Mouse (Mus musculus) layer of hippocampus, adult 9-10 months (tissue): ENCODE results near the gene Trappc3l.
"Not testable (repeated sequence)": the region's sequence is repeated elsewhere in the genome, so short reads cannot be mapped to it uniquely, and the experiment has no call there.

Experiments used
- DNase-seq: peaks from one replicate; pipeline ENCODE4 v3.0.0; 2022; ENCODE audit warnings: low spot score

Gene Trappc3l

DNA sequence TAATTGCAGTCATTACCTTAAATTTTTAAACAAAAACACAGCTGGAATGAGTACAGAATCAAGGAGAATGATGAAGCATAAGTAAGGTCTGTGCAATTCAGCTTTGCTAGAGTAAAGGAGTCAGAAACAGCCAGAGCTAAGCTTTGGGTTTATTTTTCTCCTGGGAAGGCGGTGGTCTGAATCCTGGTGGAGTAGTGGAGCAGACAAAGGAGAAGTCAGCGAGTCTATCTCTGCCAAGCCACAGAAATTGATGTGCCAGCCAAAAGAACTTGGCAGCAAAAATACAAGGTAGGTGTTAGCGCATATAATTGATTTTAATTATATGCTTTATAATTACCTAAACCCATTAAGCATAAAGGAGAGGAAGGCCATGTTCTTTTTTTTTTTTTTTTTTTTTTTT is at the start of gene Trappc3l:
Gene Trappc3l, plus strand, starts transcription at position 197 of the 400 bp plus-strand sequence.
- no peak for DNase-seq

DNA sequence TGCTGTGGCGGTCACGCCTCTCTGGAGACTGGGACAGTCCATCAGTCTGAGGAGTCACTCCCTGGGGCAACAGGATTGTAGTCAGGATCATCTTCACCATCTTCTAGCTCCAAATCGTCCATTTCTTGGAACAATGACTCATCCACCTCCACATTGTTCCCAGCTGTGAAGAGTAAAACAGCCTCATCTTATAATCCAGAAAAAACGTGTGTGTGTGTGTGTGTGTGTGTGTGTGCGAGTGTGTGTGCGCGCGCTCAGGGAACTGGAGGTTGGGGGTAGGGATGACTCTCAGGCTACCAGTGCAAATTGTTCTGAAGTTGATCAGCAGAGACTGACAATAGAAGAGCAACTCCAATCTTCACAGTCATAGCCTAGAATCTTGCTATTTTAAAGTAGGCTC is 40.7 kb upstream of the Trappc3l start:
- not testable (repeated sequence) for DNase-seq

DNA sequence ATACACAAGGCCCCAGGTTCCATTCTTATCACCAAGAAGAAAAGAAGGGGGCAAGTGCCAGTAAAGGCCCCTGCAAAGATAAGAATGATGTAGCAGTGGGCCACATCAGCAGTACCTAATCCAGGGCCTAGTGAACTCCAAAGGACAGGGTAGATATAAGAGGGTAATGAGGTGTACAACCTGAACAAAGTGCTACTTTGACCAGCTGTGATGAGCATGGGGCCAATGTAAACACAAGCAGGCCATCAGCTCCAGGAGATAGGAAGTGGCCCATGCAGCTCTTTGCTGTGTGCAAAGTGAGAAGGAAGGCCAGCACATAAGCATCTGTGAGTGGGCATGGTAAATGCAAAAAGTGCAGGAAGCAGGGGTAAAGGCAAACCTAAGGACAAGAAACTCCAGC is 39.0 kb upstream of the Trappc3l start:
- DNase-seq, result no peak

DNA sequence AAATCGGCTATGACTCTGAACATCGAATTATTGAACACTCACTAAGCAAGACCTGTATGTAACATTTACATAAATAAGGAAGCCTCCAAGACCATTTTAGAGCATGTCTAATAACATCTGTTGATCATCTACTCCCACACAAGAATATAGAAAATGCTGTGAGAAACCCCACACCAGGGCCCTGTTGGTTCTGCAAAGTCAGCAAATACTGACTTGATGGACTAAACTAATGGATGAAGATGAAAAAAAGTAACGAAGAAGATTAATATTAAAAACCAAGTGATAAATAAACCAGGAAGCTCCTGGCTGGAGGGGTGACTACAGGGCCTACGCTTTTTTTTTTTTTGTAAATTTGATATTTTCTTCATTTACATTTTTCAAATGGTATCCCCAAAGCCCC is 24.8 kb upstream of the Trappc3l start:
- no peak for DNase-seq

GRCm38 (mm10) chr10:34013241-34013640 is 24.2 kb upstream of the Trappc3l start:
- no peak for DNase-seq

GRCm38 (mm10) chr10:34018746-34019301 is 18.6 kb upstream of the Trappc3l start:
- DNase-seq, result no peak

DNA sequence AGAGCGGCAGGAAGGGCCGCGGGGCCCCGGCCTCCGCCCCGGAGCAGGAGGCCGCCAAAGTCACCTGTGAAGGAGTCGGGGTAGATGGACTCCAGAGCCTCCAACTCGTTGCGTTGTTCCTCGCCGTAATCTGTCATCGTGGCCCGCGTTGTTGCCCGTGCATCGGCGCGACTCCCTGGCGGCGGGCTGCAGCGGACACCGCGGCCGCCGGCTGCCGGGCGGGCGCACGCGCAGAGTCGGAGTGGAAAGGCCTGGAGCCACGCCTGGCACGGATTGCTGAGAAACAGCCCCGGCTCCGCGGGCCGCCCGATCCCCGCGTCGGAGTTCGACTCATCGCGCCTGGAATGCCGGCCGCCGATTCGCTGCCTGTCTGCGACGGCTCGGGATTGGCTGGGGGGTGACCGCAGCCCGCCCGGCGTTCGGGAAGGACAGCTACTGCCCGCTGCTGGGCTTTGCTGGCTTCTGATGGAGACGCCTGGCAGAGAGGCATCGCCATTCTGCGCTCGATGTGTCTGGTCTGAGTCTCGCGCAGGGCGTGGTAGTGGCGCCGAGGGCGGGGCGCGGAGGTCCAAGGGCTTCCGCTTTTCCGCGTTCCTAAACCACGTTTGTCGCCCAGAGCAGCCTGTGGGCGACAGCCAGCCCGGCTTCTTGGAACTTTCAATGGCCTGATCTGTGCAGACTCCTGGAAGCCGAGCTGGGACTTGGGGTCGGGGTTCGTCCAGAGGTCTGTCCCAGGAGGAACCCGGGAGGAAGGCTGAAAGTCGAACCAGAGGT is 17.9 kb upstream of the Trappc3l start, which contains the start of gene Rwdd1:
Gene Rwdd1, minus strand, starts transcription at position 323 of the 774 bp plus-strand sequence.
- DNase-seq, result peak; percentile 93

GRCm38 (mm10) chr10:34030322-34030721 is 7.1 kb upstream of the Trappc3l start:
- DNase-seq, result no peak

DNA sequence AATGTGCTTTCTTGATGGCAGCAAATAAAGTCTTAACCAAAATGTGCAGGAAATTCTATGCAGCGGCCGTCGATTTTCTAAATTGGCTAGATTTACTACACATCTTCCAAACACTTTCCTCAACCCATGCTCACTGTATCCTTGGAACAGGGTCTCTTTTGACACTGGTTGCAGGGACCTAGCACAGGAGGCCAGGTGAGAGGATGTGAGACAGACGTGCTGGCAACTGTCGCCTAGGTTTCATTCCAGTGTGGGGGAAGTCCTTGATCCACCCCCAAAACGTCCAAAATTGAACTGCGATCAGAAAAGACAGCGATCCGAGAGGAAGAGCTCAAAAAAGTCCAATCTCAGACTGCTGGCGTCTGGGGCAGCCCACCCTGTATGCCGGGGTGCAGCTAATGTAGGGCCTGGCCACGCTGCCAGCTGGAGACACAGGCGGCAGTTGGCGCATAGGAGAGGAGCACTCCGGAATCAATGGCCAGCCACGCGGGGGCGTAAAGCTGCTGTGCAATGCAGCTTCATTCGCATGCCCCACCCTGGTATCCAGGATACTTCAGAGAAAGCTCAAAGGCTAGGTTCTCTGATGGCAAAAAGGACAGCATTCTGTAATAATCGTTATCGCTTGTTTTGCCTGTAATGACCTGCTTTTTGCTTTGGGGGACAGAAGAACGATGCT is 3.6 kb upstream of the Trappc3l start:
- DNase-seq, result no peak

DNA sequence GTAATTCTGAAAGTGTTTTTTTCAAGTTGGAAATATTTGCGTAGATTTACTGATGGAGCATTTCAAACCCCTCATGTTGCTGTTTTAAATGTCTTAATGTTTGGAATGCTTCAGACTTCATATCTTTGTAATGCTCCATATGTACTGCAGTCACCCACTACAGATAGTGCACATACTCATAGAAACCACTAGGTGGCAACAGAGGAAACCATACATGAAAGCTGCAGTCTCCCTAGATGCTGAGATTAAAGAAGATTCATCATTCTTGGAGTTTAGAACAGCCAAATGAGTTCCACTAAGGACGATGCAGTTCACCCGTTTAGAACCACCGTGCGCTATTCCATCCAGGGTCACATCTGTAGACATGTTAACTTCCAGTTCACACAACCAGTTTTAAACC is 810 bp upstream of the Trappc3l start:
- peak; percentile 36 for DNase-seq

DNA sequence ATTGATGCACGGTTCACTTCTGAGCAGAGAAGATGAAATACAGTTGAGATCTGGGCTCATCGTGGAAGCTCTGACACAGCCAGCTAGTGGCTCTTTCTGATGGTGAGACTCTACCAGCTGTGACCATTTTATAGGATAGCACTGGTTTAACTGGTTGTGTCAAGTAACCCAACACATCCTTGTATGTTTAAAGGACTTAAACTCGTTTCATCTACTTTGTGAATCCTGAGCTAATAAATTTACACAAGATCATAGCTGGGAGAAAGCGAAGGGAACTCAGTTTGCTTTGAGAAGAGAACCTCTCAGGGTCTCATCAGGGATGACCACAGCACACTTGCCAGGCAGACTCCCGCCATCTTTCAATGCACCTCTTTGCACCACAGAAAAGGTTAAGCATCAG is 6.8 kb downstream of the Trappc3l start, which contains the start of gene Calhm4:
Gene Calhm4, minus strand, starts transcription at position 101 of the 400 bp plus-strand sequence.
- DNase-seq, result no peak

DNA sequence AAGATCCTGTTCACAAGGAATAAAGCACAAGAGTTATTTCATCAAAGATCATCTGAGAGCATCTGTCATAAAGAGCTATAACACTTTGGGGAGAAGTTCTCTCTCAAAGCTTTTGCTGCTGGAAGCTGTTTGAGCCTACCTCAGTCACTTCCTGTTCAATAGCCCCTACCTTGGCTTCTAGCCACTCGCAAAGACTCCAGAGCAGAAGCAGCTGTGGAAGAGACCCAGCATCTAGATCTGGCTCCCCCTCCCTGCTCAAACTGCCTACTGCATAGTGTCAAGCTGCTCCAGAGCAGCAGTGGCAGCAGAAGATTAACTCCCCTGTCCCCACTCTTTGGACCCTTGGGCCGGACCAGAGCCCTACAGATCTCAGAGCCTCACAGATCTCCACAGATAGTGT is 16.6 kb downstream of the Trappc3l start:
- DNase-seq, result no peak

DNA sequence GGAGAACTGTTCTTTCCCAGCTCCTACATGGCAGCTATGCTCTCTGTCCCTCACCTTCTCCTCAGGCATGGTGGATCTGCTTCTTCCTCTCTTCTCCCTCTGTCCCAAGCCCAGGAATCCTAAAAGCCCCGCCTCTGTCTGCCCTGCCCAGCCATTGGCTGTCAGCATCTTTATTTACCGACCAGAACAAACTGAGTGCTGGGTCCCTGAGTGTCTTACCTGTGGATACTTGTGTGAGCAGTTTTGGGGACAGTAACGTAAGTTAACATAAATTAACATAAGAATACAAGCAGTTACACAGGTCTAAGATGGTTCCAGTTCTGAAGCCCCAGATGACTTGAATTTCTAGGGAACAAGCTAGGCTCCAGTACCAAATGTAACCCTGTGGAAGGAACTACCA is 29.2 kb downstream of the Trappc3l start:
- DNase-seq, result no peak

DNA sequence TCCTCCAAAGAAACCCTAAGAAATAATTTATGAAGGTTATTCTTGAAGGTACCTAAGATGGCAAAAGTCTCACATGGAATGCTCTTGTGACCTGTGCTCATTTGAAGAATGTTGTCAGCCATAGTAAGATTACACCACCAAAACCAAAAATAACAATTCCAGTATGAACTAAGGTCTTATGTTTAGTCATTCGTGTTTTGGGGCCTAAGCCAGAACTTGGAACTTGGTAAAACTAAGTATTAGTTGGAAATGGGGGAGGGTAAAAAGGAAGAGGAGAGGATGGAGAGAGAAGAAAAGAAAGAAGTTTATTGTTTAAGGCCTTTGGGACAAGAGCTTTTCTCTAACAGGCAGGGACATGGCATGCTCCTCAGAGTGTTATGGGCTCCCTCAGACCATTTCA is 32.2 kb downstream of the Trappc3l start:
- DNase-seq, result no peak

- DNase-seq, result no peak
Observed at GRCm38 (mm10) chr10:34070999-34071492, 33.6 kb downstream of the Trappc3l start.

- DNase-seq, result no peak
Observed at GRCm38 (mm10) chr10:34071650-34072049, 34.3 kb downstream of the Trappc3l start.

DNA sequence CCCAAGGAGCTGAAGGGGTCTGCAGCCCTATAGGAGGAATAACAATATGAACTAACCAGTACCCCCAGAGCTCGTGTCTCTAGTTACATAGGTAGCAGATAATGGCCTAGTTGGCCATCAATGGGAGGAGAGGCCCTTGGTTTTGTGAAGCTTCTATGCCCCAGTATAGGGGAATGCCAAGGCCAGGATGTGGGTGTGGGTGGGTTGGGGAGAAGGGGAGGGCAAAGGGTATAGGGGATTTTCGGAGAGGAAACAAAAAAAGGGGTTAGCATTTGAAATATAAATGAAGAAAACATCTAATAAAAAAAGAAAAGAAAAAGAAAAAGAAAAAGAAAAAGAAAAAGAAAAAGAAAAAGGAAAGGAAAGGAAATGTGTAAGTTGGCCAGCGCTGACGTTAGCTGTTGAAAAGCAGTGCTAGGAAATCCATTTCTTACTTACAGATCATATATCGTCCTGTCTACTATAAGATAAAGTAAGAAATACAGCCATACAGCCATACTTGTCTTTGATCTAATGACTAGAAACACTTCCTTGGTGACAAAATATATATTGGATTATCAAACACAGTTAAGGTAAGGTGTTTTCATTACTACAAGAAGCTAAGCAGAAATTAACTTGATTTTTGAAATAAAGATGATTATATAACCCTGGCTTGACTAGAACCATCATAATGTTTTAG is 37.3 kb downstream of the Trappc3l start:
- DNase-seq, result no peak

DNA sequence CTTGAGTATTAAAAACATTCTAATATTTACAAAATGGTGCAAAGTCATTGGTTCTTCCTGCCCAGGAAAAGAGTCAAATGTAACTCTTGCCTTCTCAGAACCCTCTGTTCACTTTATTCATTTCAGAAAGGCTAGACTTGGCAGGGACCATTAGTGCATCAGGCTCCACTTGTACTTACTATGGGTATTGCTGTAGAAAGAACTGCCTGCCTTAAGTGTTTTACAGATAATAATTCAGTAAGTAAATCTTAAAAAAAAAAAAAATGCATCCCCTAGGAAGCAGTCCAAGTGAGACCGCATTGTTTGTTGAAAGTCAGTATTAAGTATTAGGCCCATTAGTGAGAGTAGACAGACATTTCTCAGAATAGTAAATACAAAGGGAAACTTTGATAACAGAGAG is 49.1 kb downstream of the Trappc3l start:
- no peak for DNase-seq

DNA sequence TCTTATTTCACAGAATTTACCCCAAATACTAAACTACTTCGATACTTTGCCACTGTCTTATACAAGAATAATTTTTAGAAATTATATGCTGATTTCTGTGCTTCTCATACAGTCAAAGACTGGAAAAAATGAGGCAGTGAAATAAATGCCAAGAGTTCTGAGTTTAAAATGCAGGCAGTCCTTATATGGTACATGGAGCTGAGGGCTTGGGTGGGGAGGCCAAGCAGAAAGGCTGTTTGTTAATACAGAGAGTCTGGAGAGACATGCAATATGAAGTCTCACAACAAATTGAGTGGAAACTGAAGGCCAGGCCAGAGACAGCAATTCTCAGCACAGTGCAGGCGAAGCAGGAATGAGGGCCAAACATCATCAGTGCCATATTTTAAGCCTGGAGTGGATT is 51.1 kb downstream of the Trappc3l start:
- DNase-seq, result no peak

DNA sequence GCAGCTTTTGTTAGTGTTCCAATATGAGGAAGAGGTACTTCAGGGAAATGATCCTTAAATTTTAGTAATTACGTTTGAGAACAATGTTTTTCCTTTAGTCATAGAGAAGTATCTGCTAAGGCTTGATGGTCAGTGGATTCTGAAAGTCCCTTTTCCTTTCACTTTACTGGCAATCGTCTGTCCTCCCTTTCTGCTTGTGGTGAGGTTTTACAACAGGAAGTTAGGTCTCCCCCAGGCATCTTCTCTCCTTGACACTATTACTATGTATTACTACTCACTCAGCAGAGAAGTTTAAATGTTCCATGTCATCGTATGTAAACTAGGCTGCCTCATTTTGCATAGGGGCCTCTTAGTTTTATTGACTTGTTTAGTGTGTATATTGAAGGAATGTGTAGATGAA is 52.1 kb downstream of the Trappc3l start:
- DNase-seq, result no peak

DNA sequence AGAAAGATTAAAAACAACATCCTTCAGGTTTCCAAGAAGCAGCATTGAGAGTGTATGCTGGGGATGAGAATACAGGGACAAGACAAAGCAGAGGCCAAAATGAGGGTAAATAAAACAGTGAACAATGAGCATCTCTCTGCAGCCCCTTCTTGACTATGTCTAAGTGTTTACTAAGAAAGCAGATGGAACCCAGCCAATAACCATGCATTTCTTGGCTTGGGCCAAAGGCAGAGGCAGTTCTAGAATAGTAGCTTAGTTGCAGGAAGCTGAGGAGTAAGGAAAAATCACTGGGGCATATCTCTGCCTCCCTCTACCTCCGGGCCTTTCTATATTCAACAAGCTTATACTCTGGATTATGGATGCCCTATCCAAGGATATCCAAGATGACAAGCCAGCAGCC is 53.1 kb downstream of the Trappc3l start:
- no peak for DNase-seq

GRCm38 (mm10) chr10:34091888-34092287 is 54.5 kb downstream of the Trappc3l start:
- peak; percentile 37 for DNase-seq
